Mouse (Mus musculus) common myeloid progenitor, adult 5-6 weeks (primary cell): ENCODE measurements at regions not wholly inside any gene's neighbourhood (a gene's known extent, or its start where the extent isn't known, plus 50 kb on each side); places are given as distances from the start of the nearest gene placed in this dataset.

Source experiments
- ATAC-seq: replicated peaks from 2 replicates; pipeline ENCODE4 v1.8.0; 2016; ENCODE audit warnings: low read depth, mild to moderate bottlenecking, moderate TSS enrichment, inconsistent platforms; ENCODE audit not compliant: poor library complexity, severe bottlenecking

DNA sequence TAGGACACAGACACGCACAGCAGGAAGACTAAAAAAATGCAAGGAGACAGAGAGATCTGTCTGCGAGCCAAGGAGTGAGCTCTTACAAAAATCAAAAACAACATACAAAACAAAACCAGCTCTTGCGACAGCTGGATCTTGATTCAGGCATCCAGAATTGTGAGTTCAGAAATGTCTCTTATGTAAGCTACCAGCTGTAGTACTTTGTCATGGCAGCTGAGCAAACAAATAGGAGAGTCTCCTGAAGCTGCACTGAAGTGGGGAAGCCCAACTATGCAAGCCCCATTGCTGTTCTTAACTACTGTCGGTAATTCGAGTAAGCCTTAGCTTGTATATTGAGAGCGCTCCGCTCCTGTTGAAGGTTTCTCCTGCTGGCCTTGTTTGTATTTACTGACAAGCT is 856.8 kb upstream of the Car8 start:
- ATAC-seq: no peak

DNA sequence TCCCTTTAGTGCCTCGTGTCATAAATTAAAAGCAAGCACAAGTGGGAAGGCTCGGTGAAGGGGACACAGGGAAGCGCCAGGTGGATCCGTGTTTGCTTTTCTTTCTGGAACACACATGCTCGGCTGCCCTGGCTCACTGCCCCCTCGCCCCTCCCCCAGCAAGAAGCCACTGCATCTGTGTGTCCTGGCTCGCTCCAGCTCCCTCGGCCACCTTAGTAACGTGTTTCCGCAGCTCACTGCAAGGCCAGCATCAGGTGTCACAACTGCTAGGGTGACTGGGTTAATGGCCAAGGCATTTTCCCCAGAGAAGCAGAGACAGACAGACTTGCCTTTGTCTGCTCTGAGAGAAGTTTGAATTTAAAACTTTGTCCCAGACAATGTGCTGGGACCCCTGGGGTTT is 855.7 kb upstream of the Car8 start:
- ATAC-seq: no peak

DNA sequence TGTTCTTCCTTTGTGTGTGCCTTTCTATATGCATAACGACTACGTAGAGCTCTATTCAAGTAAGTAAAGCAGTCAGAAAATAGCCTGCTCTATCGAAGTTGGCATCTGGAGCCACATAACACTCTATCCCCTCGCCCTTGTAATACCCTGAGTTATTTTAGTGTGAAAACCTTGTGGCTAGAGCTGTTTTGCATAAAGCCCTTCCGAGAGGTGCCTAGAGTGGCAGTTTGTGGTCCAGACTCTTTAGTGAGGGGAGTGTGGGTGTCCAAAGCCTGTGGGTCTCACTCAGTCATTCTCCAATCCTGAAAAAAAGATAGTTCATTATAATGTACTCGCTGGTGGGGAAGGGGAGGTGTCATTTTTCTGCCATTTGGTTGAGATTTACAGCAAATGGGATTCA is 855.2 kb upstream of the Car8 start:
- ATAC-seq: no peak

DNA sequence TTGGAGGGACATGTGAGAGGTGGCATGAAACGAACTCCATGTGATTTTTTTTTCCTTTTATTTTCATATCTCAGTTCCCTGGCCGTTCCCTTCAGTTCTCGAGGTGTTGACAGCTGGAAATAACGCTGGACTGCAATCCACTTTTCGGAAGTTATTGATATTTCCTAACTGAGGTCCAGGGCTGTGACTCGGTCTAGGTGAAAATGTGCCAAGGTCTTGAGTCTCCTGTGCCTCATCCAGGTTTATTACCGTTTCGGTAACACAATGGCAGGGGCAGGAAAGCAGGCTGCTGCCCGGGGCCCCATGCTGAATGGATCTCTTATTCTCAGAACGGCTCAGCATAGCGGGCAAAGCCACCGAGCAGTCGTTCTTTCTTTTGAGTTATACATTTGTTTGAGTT is 844.7 kb upstream of the Car8 start:
- ATAC-seq: no peak

DNA sequence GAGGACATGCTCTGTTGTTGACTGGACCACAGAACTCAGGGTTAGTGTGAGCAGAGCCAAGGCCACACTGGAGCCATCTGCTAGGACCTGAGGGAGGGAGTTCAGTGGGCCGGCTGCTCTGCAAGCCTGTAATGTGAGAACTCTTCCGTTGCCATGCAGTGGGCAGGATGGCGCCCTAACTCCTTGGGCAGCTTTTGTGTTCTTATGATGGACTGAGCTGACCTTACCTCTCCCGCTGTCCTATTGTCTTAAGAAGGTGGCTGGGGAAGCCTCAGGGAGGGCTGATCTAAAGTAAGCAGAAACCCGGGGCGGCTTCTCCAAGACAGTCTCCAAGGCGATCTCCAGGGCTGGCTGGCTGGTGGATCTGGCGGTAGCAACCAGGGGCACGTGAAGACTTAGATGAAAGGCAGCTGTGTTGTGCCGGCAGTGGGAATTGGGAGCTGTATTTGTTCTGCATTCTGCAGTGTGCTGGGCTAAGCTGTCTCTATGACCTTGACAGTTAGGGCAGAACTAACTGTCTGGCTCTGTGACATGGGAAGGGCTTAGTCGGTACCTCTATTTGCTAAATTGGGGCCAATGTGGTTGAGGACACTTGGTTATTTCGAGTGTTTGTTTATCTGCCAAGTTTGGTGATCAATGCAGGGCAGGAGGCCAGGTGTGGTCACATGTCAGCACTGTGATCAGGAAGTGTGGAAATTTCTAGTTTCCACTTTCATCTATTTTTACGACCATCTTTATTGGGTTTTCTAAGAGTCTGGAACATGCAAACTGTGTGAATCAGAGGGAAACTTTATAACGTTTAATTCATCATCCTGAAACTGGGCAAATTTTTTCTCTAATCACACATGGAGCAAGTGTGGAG is 843.1 kb upstream of the Car8 start:
- ATAC-seq: no peak

DNA sequence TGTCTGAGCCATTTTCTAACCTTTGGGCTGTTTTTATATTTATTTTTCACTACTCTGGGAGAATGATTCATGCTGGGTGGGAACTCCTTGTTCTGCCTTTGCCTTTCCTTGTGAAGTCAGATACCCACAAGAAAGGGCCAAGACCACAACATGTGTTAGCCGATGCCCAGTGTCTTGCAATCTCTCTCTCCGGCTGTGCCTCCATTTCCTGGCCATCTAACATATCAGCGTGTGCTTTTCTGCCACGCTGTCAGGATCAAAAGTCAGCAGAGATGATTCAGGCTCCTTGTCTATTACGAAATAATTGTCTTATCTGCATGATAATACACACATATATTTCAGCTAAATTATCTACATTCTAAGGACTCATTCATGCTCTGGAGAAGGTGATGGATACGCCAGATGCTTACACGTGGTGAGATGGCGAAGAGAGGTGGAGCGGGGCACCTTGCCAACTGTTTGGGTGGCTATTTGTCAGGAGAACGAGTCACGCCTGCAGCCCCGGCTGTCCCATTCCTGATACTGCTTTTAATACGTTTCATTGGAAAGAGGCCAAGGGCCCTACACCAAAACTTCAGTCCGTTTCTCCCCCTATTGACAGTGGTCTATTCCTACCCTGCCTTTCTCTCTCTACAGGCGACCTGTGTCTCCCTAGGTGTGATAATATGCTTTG is 842.1 kb upstream of the Car8 start:
- peak; percentile 90 for ATAC-seq

DNA sequence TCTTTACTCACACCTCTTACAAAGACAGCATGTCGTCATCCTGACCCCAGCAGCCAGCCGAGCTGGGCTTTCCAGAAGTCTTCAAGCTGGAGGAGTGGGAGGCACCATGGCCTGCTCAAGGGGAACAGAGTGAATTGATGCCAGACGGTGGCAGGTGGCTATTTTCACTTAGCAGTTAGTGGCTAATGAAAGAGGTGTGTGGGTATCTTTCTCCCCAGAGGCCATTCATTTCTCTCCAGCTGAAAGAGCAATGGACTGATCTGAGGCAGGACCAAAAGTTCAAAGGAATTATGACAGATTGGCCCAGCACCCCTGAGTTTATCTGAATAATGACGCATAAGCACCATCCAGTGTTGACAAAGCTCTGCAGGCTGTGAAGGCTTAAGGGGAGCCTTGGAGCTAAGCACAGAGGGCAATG is 841.0 kb upstream of the Car8 start:
- ATAC-seq: no peak

DNA sequence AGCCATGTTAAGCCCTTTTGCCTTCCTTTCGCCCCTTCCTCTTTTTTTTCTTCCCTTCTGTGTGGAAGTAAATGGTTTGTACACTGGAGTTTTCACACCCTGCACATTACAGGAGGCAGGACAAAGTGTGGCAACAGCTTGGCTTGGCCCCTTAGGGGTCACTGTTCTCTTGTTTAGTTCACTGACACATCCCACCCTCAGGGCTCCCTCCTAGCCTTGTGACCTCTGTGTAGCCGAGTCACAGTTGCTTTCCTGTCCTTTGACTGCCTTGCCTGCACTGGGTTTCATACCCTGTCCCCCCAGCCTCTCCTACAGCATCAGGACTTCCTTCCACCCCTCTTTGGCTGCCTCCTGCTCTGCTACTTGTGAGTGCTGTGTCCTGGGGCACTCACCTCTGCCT is 835.6 kb upstream of the Car8 start:
- no peak; the same call in 1 of the 2 replicates for ATAC-seq

DNA sequence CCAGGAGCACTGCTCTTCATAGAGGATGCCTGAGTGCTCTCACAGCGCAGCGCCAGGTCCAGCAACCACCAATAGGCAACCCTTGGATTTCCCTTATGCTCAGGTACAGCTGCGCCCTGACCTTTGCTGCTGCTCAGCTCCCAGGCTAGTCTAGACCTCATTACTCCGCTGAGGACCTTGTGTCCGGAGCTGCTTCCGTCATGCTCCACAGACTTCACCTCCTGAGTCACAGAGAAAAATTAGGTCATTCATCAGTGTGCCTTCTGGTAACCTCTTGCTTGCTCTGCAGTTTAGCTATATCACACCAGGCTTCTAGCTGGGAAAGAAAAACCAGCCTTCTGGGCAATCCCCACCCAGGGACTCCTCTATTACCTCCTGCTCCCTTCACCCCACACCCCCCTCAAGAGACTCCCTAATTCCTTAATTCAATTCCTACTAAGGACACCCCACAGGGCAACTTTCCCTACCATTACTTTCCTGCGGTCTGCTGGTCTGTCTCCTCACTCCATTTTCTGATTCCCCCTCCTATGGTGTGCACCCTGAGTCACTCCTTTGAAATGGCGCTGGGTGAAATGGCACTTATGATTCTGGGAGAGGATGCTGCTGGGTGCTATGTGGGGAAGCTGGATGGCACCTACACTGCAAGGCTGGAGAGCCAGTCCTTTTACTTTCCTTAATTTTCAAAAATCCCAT is 835.0 kb upstream of the Car8 start:
- no peak for ATAC-seq

DNA sequence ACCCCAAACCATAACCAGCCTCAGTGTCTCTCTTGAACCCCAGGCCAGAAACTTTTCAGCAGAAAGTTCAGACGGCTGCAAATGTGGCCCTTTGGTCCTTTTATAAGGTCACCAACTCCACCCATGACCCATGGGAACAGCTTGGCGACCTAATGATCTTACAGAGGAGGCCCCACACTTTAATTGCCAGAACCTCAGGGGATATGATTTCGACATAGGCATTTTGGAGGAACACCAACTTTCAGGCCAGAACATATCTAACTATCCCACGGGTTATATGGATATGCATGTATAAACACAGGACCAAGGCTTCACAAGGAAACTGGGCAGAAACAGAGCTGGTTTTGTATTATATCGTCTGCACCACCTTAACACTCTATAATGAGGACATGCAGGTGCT is 833.5 kb upstream of the Car8 start:
- ATAC-seq: no peak

DNA sequence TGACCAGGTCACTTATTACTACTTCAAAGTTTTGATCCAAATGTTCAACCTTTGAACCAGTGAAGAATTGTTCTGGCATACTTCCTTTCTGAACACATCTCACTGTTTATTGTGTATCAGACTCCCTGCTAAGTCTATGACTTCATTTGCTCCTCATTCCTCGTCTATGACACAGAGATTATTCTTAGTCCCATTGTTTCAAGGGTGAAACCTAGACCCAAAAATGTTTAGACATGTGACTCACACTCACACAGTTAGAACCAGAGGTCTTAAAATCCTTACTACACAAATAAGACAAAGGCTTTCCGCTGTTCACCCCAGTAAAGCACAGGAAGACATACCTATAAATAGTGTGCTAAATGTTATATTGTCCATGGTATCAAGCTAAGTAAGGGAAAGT is 829.0 kb upstream of the Car8 start:
- no peak for ATAC-seq

DNA sequence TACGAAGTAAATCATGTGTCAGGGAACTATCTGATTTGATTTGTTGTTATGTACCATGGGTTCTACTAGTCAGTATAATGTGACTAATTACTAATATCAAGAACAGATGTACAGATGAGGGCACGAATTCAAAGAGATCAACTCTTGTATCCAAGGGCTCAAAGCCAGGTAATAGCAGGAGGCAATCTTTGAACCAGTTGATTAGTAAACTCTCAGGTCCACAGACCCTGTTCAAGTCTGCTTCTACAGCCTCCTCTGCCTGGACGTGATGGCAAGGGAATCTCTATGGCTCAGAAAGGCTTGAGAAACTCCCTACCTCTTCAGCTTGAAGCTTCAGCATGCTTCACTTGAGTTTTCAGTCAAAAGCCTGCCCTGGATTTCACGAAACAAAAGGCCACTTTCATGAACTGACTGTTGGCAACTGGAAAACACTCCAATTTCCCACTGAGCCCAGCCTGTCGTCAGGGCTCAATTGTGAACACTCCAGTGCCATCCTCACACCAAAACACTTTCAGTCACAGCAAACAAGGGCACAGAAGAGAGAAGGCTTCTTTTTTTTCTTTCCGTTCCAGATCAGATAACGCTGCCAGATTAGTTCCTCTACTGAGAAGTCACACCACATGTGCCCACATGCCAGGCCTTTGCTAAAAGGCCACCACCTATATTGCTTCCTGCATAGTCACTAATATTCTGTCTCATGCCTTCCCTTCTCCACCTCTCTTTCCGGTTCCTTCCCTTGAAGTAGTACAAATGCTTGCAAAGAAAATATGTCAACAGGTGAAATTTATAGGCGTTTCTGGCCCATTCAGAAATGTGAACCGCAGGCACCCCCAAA is 827.4 kb upstream of the Car8 start:
- peak; percentile 83 for ATAC-seq

DNA sequence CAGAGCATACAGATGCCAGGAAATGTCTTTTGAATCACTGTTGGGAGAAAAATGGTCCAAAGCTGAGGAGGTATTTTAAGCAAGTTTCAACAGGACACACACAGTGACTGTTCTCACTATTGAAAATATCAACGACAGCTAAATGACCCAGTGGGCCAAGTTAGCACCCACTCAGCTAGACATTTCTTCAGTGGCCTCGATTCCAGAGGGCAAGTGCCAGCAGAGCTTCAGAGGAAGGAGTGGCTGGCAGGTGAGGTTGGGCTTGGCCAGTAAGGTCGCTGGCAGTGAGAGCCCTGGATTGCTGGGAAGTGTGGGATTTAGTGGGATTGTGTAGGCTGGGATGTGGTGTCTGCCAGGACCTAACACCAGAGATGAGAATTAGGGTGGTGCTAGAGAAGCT is 823.1 kb upstream of the Car8 start:
- no peak for ATAC-seq

DNA sequence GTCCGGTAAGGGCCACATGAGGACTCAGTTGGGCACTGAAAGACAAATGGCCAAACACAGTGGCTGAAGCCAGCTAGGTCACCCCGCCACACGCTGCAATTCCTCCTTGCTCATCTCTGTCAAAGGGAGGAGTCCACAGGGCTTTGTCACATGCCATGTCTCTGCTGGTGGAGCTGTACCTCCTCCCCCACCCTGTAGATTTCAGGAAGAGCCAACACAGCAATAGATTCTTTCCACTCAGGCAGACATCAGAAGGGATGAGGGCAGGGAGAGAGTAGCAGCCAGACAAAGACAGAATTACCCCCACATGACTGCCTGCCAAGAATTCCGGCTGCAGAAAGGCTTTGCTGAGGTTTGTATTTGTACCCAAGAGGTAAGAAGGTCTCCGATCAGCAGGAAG is 821.4 kb upstream of the Car8 start:
- ATAC-seq: 0 out of 2 replicates have a peak, but pooled peaks have one; percentile 45

DNA sequence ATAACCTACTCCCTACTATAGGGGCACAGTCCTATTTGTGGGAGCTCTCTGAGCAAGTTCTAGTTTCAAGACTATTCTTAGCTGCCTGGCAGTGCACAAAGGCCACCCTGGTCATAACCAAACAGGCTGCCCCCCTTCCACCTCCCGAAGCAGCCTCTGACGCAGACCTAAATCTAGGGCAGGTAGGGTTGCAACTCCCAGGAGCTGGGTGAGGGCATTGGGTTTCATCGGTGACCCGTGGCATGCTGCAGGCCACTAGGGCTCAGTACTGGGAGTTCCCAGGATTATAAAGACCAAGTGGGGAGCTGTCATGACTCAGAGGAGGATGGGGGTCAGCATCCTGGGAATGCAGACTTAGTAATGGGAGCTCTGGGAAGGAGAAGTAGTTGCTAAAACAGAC is 818.8 kb upstream of the Car8 start:
- ATAC-seq: no peak

DNA sequence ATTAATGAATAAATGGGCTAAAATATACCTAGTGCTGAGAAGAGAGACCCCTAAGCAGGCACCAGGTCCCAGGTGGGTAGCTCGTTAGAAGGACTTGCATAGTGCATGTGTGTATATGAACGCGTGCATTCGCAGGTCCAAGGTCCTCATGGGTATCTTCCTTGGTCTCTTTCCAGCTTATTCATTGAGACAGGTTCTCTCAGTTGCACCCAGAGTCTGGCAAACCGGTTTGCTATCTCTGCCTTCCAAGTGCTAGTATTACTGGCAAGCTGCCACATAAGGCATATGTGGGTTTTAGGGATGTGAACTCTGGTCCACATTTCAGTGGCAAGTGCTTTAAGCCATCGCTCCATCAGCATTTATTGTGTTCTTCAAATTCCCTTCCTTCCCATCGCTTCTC is 818.3 kb upstream of the Car8 start:
- ATAC-seq: no peak

DNA sequence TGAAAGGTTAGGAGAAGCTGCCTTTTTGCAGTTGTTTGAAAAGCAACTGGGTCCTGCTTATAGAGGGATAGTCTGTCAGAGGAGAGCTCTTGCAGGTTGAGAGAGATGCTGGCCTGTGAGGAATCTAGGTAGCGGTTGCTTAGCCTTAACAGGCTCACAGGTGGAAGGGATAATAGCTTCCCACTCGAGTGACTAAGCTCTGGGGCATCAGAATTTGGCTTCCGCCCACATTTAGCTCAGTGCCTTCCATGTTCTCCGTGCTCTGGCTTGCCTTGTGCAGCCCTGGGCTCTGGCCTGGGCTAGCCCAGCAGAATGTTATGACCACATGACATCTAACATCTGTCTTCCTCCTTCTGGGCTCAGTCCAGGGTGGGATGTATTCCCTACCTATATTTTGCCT is 817.0 kb upstream of the Car8 start:
- no peak for ATAC-seq

DNA sequence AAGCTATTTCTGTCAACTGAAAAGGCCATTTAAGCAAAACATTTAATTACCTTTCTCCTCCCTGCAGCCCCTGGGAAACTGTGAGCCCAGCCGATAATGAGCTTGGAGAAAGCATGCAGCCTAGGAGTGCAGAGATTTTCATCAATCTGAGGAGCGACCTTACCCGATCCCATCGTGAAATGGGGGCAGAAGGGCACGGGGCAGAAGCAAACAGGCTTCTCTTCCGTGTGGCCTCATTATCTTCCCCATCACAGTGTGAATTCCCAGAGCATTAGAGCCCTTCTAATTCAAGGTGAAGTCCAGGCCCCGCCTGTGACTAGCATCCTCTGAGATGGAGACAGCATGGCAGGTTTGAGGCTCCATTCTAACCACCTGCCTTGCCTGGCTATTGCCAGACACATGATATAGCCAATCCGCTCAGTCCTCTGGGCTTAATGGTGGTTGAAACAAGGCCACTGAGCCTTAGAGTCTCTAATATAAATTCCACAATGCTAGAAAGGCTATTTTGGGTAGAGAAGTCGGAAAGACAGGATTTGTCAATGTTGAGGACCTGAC is 816.5 kb upstream of the Car8 start:
- ATAC-seq: no peak

DNA sequence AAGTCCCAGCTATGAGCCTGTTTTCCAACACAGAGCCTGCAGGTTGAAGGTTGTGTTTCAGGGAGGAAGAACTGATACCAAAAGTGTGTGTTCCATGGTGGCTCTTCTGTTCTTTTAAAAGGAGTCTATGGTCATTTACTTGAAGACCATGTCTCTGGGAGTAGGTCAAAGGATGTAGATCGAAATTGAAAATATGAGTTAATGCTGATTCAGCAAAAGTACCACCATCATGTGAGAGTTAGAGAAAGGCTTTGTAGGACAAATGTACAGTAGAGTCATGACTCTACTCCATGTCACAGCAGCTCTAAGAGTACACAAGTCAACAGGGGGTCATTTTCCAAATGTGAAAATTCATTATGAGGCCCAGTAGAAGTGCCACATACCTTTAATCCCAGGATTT is 810.0 kb upstream of the Car8 start:
- ATAC-seq: no peak

DNA sequence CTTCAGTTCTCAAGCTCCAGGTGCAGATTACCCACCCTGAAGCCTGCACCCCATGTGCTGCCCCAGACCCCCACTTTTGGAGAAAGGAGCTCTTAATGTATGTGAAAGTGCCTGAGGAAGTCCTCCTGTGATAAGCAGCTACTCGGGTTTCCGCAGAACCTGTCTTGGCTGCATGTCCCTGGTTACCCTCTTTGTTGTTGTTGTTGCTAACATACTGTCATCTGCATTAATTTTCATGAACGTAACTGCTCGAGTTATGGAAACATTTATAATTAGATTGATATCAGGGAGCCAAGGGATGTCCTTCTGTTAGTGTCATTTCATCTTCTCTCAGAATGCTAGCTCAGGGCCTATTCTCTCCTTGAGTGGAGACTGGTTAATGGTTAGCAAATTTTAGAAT is 808.3 kb upstream of the Car8 start:
- no peak for ATAC-seq
